Mouse (Mus musculus): Measurements from ENCODE around the gene Kdelr3.

DNA sequence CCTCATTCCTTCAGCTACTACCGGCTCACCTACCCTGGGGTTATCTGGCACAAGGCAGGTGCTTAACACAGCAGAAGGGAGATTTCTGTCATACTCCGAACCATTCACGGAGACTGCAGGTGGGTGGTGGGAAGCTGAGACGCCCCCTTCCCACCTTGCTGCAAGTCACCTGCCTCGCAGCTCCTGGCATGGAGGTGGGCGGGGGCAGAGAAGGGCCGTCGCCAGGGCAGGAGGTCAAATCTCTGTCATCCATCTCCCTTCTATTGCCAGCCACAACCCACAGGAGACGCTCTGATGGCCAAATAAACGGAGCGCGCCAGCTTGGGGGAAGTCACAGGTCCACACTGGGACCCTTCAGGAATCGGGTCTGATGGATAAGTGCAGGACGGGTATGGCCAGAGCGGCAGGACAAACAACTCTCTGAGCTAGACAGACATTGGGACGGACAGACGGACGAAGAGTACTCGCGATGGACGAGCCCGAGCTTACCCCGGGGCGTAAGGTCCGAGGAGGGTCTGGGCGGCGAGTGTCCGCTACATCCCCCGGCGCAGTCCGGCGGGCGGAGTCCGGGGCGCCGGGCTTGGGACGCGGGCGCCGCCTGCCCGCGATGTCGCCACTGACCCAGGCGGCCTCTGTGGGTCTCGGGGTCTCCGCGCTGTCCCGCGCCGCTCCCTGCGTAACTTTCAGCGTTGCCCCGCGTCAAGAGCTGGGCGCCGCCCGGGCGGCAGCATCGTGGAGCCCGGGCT is 11.3 kb upstream of the Kdelr3 start, which contains the start of gene Kcnj4:
- TF ChIP-seq CTCF (IDR thresholded peaks at IDR 0.05; ENCODE audit: low read depth): no peak
- TF ChIP-seq EP300 (IDR thresholded peaks at IDR 0.05; ENCODE audit: low read depth): no peak
